Mouse (Mus musculus) cortical plate, adult 2 months (tissue): Measurements from ENCODE around the gene Kansl1l.

Source experiments
- CTCF ChIP-seq: fragments of 200-500 bp; IDR thresholded peaks from 2 replicates; pipeline ENCODE4 v1.5.1; 2011; ENCODE audit warnings: mild to moderate bottlenecking, control low read depth, low read length; ENCODE audit not compliant: insufficient read depth; ENCODE audit errors: extremely low read depth
- POLR2A ChIP-seq: fragments of 200-500 bp; IDR thresholded peaks from 2 replicates; pipeline ENCODE4 v1.6.1; 2011; ENCODE audit warnings: mild to moderate bottlenecking, low read length, control low read depth; ENCODE audit not compliant: insufficient read depth; ENCODE audit errors: extremely low read depth

GRCm38 (mm10) chr1:66672812-66673211, 144.6 kb downstream of the Kansl1l start:
- TF ChIP-seq CTCF (no peak), POLR2A (no peak)
